Mouse (Mus musculus) myocyte (in vitro differentiated cells): ENCODE measurements around the gene Dhrs2.

ENCODE experiments used
- CEBPB ChIP-seq: IDR thresholded peaks from 2 replicates; pipeline ENCODE4 v1.6.1; 2011; ENCODE audit warnings: mild to moderate bottlenecking, moderate library complexity; ENCODE audit not compliant: poor library complexity, insufficient read depth, severe bottlenecking
- E2F4 ChIP-seq: IDR thresholded peaks from one replicate; pipeline ENCODE4 v1.6.1; 2011; ENCODE audit warnings: mild to moderate bottlenecking, control low read depth, moderate library complexity; ENCODE audit not compliant: insufficient read depth
- MAX ChIP-seq: IDR thresholded peaks from one replicate; pipeline ENCODE4 v1.6.1; 2011; ENCODE audit warnings: low read depth, mild to moderate bottlenecking, control low read depth
- MYOG ChIP-seq, 3 experiments: IDR thresholded peaks; one replicate each; pipeline ENCODE4 v1.6.1; 2011; ENCODE audit warnings: control low read depth in 2 of 3, low read depth in 2 of 3, mild to moderate bottlenecking in 2 of 3; ENCODE audit not compliant: insufficient read length in 2 of 3, control insufficient read depth in 1 of 3, insufficient read depth in 1 of 3
- POLR2A ChIP-seq: IDR thresholded peaks from one replicate; pipeline ENCODE4 v1.6.1; 2011; ENCODE audit warnings: low read depth, mild to moderate bottlenecking, control low read depth, moderate library complexity; ENCODE audit not compliant: insufficient read length
- POLR2AphosphoS2 ChIP-seq: IDR thresholded peaks from one replicate; pipeline ENCODE4 v1.6.1; 2011; ENCODE audit warnings: low read depth, control low read depth; ENCODE audit not compliant: insufficient read length
- REST ChIP-seq: IDR thresholded peaks from one replicate; pipeline ENCODE4 v1.6.1; 2011; ENCODE audit warnings: mild to moderate bottlenecking, control low read depth, moderate library complexity; ENCODE audit not compliant: insufficient read depth, insufficient read length
- SRF ChIP-seq: IDR thresholded peaks from one replicate; pipeline ENCODE4 v1.6.1; 2011; ENCODE audit warnings: low read depth; ENCODE audit not compliant: control insufficient read depth, insufficient read length

DNA sequence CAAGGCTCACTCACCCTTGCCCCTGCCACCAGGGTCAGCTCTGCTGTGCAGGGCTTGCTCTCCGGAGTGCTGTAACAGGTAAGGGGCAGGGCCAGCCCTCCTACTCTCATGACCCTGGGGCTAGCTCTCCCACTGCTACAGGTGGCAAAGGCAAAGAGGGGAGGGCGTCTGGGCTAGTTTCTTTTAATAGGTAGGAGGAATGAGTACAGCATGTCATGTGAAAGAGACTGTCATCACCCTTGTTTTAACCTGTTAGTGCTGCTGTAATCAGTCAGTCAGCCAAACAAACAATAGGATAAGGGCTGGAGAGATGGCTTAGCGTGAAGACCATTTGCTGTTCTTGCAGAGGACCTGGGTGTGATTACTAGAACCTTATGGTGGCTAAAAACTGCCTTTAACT, 40.9 kb upstream of the Dhrs2 start:
- TF ChIP-seq POLR2AphosphoS2 (no peak), POLR2A (no peak), MAX (no peak), SRF (no peak), MYOG (IDR thresholded peaks at IDR 0.05; ENCODE audit: control insufficient read depth in 1 of 3, insufficient read depth in 1 of 3, insufficient read length in 2 of 3, low read depth in 2 of 3) (no peak), E2F4 (no peak), REST (no peak), CEBPB (no peak)
